Mouse (Mus musculus) heart, postnatal 10 days (tissue): ENCODE results near the gene Rpl3. TPM values are rescaled to one million over a fixed set of nuclear protein-coding genes. Genes with fewer than 3 reads are reported as not detected.
A peak's percentile ranks its signal among the peaks of the same experiment; 100 is the strongest.
"Not testable (repeated sequence)": the region's sequence is repeated elsewhere in the genome, so short reads cannot be mapped to it uniquely, and the experiment has no call there.

ENCODE experiments used
- DNase-seq, 2 experiments: peaks; one replicate each; pipeline ENCODE4 v3.0.0; 2021
- intact Hi-C: fragments of 180-260 bp; cut with DNase I; formaldehyde crosslinking; loops from one replicate; pipeline ENCODE4 v1.15.1; 2025
- total RNA-seq, 2 experiments: library from RNA; stranded (reverse); gene quantifications; 2 replicates each; pipeline ENCODE4 v1.2.3; 2021

Rpl3 gene
- total RNA-seq: 100 to 1,000 TPM; 486 to 496 TPM

DNA sequence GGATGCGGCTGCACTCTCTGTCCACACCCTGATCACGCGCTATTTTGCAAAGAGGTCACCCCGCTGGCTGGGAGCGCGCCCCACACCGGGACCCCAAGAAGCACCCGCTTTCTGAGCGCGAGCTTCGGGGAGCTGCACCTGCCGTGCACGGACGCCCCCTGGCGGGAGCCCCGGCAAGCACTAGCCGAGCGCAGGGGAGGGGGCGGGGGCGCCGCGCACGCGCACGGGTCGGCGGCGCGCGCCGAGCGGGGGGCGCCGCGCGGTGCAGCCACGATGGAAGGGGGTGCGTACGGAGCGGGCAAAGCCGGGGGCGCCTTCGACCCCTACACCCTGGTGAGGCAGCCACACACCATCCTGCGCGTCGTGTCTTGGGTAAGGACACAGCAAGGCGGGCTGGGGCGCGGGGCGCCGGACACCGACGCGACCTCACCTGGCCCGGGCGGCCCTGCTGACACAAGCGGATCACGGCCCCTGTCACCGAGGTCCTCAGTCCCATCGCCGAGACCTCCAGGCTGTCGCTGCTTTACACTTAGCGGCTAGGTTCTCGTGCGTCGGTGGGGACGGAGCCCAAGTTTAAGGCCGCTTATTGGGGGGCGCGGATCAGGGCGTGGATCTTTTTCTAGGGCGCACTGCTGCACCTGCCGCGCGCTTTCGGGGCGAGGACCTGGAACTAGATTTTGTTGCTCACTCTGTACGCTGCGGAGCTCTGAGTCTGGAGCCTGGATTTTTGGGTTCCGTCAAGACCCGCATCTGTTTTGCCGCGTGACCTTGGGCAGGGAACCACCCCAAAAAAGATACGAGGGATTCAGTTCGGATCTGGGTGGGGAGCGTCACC lies at the start of gene Rpl3, which contains the start of gene Syngr1:
TSS of gene Rpl3 (minus strand) at position 748 of the 835 bp plus-strand sequence.
TSS of gene Syngr1 (plus strand) at position 214 of the 835 bp plus-strand sequence.
- DNase-seq: peak; percentile 80 to 82
- intact Hi-C loops: no loop called here

DNA sequence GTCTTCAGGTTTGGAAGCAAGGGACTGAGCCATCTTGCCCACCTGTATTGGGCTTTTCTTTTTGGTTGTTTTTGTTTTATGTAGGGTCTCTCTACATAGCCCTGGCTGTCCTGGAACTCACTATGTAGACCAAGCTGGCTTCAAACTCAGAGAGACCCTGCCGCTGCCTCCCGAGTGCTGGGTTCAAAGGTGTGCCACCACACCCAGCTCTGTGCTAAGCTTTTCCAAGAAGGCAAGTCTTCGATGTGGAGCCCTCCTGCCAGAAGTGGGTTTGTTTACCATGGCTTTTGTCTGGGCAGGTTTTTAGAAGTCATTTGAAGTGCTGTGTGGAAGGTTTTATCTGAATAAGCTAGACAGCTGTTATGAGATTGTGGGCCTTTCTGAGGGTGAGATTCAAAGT lies 49.2 kb upstream of the Rpl3 start:
- no peak for DNase-seq
- intact Hi-C loops: no loop called here

DNA sequence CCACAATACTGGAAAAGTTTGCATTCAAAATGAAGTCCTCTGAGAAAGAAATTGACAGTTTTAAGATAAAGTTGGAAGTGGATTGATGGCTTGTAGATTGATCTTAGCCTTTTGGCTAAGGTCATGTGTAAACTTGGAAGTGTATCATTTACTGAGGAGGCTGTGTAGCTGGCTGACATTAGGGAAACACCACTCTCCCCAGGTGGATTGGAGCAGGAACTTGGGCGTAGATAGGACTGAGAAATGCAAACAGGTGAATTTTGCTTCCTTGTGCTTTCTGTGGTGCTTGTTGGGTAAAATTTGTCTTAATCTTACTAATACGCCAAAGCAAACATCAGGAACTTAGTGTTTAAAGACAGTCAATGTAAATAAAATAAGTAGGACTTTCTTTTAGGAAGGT lies 48.6 kb upstream of the Rpl3 start:
- DNase-seq: no peak
- intact Hi-C loops: no loop called here

DNA sequence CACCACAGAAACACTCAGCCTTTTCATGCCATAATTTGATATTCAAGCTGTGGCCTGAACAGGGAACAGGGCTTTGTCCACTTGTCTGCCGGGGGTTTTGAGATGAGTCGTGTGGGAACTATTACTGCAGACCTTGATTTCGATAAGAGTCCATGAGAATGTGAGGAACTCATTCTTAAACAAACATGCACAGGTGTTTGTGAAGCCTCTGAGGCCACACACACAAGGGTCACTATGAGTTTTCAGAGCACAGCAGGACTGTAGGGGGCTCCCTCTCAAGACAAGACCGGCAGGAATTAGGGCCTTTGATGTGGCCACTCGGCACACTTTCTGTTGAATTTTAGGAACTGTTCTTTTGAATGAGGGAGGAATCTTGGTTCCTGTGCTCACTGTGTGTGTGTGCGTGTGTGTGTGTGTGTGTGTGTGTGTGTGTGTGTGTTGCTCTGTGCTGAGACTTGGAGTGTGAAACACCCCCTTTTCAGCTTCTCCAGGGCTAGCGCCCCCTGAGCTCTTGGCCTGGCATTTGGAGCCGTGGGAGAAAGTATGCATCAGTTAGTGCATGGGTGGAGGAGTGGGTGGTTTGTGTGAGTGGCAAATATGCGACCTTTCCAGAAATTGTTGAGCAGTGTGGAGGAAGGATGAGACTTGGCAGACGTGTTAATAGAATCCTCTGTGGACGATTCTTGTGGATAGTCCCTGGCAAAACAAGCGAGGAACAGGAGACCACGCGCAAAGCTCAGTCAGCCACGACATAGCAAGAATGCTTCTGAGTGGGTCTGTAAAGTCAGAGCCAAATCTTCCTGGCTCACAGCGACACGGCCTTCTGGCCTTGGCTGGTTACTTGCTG lies 46.5 kb upstream of the Rpl3 start:
- DNase-seq: no peak
- intact Hi-C loops: no loop called here

GRCm38 (mm10) chr15:80136645-80137044 lies 45.0 kb upstream of the Rpl3 start:
- intact Hi-C loops: no loop called here
- DNase-seq: no peak

- intact Hi-C loops: no loop called here
- no peak for DNase-seq
These were observed 43.8 kb upstream of the Rpl3 start for GRCm38 (mm10) chr15:80135499-80135898.

GRCm38 (mm10) chr15:80134450-80134847 lies 42.8 kb upstream of the Rpl3 start:
- intact Hi-C loops: no loop called here
- peak; percentile 58 to 60 for DNase-seq

DNA sequence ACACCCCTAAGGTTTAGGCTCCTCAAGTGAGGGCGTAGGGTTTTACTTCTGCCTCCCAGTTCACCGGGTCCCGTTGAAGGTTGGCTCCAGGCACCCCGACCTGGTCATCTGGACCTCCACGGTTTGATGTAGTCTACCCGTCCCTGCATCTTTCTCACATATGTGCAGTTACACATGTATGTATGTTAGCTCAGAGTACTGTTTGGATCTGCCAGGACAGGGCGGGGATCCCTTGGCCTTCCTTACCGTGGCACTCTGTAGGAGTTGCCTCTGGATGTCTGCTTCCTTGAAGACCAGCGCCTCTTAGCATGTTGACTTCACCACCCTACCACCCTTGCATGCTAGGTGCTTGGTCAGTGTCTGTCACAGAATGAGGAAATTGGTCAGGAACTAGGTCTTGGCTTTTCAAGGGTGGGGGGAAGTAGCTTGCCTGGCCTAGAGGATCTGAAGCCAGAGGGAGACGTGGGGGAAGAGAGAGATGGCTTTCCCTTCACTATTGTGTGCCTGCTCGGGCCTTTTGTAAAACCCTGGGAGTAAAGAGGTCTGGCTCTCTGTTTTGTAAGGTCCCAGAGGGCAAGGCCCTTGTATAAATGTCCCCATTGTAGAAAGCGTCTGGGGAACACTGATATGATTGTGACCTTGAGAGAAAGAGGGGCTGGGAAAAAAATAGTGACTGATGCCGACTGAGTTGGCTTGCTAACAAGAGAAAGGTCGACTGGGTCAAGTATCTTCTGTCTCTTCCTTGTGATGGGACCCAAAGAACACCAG lies 42.2 kb upstream of the Rpl3 start:
- DNase-seq: peak in 1 of 2 experiments; percentile 63
- intact Hi-C loops: no loop called here

DNA sequence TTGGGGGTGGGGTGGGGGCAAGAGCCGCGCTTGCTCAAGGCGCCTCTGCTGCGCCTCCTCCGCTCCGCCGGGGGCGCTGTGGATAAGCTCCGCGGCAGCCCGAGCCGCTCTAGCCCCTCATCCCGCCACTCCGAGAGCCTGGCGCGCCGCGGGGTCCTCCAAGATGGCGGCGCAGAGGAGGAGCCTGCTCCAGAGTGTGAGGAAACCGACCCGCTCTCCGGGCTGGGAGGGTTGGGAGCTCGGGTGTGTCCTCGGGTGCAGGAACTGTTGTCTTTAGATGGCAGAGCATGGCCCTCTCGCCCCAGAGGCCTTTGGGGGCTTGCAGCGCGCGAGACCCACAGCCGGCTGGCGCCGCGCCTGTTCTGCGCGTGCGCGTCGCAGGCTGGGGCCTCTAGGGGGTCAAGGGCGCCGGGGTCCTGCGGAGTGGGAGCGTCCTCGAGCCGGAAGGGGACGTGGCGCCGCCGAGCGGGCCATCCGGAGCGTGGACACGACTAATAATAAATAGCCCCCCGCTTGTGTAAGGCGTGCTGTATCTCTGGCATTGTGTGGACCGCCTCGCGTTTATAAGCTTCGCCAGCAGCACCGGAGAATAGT lies 41.4 kb upstream of the Rpl3 start, which contains the start of gene Tab1:
TSS of gene Tab1 (plus strand) at position 135 of the 594 bp plus-strand sequence.
- DNase-seq: peak; percentile 95
- intact Hi-C loops: no loop called here

GRCm38 (mm10) chr15:80132452-80132851 lies 40.8 kb upstream of the Rpl3 start:
- intact Hi-C loops: no loop called here
- DNase-seq: no peak

DNA sequence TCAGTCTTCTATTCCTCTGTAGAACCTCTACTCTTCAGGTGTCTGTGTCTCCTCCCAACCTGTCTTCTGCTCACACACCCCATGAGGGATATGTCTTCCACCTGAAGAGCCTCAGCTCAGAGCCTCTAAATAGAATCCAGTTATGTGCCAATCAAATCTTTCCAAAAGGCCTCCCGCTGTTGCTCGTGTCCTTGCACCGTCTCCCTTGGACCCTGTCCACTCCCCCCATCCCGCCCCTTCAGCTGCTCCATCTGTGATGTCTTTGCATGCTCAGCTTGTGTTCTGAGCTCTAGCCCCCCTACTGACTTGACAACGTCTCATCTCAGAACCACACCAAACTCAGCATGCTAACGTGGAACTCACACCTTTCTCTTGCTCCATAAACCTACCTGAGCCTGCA lies 39.8 kb upstream of the Rpl3 start:
- intact Hi-C loops: no loop called here
- no peak for DNase-seq

- no peak for DNase-seq
- intact Hi-C loops: no loop called here
These were observed 39.0 kb upstream of the Rpl3 start for GRCm38 (mm10) chr15:80130689-80131088.

DNA sequence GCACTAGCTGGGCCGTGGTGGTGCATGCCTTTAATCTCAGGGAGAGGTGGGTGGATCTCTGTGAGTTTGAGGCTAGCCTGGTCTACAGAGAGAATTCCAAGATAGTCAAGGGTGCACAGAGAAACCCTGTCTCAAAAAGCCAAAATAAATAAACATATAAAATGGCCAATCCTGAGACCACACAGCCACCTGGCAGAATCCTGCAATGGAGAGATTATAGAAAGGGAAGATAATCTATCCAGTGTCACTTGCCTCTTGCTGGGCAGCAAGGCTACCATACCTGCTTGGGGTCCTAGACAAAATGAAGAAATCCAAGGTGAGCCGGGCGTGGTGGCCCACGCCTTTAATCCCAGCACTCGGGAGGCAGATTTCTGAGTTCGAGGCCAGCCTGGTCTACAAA lies 38.3 kb upstream of the Rpl3 start:
- DNase-seq: no peak
- intact Hi-C loops: no loop called here

GRCm38 (mm10) chr15:80127191-80127590 lies 35.5 kb upstream of the Rpl3 start:
- DNase-seq: no peak
- intact Hi-C loops: no loop called here

DNA sequence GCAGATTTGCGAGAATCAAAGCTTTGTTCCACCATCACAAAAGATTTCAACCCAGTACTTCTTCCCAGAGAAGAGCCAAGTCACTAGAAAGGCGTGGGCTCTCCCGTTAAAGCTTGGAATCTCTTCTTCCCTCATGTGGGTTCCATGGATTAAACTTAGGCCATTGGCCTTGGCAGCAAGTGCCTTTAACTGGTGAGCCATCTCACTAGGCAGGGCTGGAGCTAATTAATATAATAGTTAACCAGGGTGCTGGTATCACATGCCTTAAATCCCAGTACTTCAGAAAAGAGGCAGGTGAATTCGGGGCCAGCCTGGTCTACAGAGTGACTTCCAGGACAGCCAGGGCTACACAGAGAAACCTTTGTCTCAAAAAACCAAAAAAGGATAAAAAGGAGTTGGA lies 33.0 kb upstream of the Rpl3 start:
- intact Hi-C loops: no loop called here
- no peak for DNase-seq

DNA sequence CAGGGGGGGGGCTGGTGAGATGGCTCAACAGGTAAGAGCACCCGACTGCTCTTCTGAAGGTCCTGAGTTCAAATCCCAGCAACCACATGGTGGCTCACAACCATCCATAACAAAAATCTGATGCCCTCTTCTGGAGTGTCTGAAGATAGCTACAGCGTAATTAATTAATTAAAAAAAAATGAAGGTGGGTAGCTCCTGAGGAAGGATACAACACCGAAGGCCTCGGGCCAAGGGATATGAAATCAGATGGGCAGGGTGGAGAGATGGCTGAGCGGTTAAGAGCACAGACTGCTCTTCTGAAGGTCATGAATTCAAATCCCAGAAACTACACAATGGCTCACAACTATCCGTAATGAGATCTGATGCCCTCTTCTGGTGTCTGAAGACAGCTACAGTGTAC lies 30.8 kb upstream of the Rpl3 start:
- DNase-seq, intact Hi-C loops: not testable (repeated sequence)

DNA sequence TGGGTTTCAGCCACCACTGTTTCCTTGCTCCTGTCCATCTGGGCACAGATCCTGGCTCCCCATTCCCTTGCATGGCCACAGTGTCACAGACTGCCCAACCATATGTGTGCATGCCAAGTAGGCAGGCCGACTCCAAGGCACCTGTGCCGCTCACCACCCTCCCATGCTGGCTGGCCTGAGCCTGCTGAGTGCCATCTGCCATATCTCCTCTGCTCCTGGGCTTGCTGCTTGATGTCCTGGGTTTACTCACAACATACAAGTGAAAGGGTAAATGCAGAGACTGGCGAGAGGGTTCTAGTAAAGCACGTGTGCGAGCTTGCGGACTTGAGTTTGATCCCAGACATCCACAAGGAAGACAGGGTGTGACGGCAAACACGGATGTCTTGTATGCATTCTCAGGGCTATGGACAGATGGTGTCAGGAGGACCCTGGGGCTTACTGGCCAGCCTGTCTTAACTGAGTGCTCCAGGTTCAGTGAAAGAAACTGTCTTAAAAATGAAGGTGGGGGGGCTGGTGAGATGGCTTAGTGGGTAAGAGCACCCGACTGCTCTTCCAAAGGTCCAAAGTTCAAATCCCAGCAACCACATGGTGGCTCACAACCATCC lies 30.2 kb upstream of the Rpl3 start:
- intact Hi-C loops: no loop called here
- DNase-seq: peak in 1 of 2 experiments; percentile 29

- intact Hi-C loops: no loop called here
- DNase-seq: no peak
These were observed 27.4 kb upstream of the Rpl3 start for GRCm38 (mm10) chr15:80119076-80119475.

DNA sequence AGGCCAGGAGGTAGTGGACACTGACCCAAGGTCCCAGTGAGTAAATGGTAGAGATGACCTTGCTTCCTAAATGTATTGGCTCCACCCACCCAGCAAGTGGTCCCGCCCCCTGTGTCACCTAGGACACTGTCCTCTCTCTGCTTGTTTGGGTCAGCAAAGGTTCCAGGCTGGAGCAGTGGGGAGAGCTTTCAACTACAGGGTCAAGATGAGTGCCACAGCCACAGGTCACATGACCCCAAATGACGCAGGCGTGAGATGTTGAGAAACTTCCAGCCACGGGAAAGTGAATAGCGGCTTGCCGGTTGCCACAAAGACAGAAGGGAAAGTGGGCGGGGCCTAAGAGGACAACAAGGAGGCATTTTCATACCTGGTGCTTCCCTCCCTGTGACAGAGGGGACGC lies 25.5 kb upstream of the Rpl3 start:
- intact Hi-C loops: no loop called here
- DNase-seq: no peak
